Mouse (Mus musculus): ENCODE data around the gene Csdc2.
A peak's percentile ranks its signal among the peaks of the same experiment; 100 is the strongest.
"Not testable (repeated sequence)": the region's sequence is repeated elsewhere in the genome, so short reads cannot be mapped to it uniquely, and the experiment has no call there.

Gene Csdc2

DNA sequence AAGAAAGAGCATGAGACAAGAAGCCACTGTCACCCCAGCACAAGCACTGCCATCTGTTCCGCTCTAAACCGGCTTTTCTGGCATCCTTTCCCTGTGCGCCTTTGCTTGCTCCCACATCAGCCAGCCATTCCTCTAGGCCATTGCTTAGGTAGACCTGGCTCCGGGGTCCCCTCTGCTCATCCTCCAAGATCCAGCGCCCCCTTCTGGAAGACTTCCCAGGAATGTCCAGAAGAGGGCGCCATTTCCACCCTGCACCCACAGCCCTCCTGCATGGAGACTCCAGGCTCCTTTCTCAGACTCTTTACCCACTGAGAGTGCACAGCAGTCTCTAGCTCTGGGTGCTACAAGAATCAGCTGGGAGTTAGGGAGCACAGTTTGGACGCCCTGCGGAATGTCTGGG, 19.9 kb downstream of the Csdc2 start:
- DNase-seq: peak; percentile 69 to 80

GRCm38 (mm10) chr15:81957598-81957997, 21.0 kb downstream of the Csdc2 start:
- DNase-seq: no peak

DNA sequence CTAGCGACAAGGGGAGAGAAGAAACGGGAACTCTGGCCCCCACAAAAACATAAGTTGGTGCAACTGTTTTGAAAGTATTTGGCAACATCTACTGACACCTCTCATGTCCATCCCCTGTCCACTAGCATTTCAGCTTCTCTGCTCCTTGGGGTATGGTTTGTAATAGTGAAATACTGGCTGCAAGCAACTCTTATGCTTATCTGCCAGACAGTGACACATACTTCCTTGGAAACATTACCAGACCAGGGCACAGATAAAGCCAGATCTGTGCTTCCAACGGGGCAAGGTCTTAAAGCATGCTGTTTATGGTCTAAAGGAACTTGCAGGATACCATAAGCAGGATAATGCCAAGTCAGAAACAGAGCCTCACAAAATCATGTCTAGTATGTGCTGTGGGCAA, 22.3 kb downstream of the Csdc2 start:
- no peak for DNase-seq

DNA sequence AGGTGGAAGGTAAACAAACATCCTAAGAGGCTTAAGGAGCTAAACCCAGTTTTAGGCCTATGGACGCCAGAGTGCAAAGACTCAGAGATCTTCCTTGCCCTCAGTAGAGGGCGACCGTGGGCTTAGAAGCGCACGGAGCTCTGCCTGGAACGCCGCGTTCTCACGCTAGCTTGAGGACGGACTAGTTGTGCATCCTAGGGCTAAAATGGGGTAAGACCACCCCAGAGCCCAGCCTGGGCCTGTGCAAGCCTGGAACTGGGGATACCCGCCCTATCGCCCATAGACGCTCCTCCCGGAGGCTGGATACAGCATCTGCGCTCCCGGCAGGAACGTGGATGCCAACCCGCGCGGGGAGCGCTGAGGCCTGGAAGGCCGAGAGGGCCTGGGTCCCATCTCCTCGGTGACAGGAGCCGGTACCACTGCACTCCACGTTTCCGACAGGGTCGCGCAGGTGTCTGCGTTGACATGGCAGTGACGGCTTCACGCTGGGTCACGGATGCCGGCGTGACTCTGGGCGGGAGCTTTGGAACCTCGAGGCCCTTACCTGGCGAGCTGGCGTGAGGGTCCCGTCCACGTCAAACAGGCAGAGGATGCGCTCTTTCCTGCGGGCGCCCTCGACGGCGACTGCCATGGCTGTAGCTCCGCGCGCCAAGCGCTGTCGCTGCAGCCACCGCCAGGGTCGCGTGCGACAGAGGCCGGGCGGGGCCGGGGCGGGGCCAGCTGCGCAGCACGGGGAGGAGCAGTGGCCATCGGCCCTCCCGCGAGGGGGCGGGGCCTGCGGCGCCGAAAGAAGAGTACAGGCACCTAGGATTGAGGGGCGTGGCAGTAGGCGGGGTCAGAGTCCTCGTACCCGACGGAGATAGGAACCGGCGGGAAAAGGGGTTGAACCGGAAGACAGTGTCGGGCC, 23.9 kb downstream of the Csdc2 start, which contains the start of gene Pmm1:
Gene Pmm1, minus strand, starts transcription at position 760 of the 907 bp plus-strand sequence.
- DNase-seq: peak; percentile 99 to 100

- DNase-seq: no peak
Observed at GRCm38 (mm10) chr15:81961078-81961451, 24.5 kb downstream of the Csdc2 start.

DNA sequence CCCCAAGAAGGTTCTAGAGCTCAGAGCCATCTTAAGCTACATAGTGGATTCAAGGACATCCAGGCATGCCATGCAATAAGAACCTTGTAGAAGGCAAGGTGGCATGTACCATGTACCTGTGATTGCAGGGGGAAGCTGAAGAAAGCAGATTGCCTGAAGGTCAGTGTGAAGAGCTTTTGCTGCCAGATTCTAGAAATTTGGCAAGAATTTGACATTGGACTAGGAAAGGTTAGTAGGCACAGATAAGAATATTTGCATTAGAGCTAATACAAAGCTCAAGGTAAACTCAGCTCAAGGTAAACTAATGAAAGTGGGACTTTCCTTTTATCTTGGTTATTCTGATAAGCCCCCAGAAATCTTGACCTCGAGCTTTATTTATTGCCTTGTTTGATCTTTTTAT, 27.7 kb downstream of the Csdc2 start:
- no peak for DNase-seq

GRCm38 (mm10) chr15:81964980-81965545, 28.5 kb downstream of the Csdc2 start:
- DNase-seq: no peak

GRCm38 (mm10) chr15:81966062-81966829, 29.7 kb downstream of the Csdc2 start:
- DNase-seq: no peak

DNA sequence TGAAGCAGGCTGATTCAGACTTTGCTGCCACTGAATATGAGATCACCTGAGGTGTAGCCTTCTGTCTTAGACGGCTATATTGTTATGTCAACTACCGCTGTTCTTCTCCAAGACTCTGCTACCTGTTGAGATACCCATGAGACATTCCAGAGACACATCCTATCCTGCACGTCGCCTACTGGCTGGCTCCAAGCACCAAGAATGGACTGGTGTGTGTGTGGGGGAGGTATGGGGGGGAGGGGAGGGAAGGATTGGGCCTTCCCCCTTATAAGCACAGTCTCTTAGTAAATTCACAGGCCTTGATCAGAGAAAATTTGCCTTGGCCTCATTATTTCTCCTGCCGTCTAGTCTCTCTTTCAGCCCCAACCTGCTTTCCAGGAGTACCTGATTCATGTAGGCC, 31.3 kb downstream of the Csdc2 start:
- DNase-seq: no peak

- DNase-seq: no peak
Observed at GRCm38 (mm10) chr15:81968447-81968846, 31.9 kb downstream of the Csdc2 start.

DNA sequence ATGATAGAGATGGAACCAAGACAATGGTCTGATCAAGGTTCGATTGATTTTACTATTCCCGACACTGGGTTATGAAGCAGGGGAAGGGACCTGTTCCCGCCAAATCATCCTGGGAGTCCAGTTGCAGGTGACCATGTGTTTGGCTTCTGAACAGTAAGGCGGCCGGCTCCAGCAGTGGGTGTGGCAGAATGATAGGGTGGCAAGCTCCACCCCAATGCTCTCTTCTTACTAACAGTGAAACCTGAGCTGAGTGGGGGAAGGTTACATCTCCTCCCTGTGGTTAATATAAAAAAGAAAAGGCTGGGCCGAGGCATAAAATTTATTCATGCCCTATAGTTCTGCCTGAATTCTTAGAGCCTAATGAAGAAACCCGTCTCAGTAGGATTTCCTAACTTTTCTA, 32.6 kb downstream of the Csdc2 start:
- DNase-seq: no peak

DNA sequence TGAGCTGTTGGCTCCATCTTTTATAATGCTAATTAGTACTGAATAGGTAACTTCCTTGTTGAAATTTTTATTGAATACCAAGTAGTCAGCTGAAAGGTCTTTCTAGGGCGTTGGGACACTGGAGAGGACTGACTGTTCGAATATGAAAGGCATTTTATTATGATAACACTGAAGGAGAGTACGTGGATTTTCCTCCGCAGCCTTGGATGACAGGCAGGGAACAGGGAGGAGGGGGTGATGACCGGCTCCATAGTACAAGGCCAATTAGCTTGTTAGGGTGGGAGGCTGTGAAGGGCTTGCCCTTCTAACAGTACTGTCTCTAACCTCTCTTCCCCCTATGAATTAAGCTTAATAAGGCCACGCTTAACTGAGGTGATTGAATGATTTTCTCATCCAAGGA, 33.1 kb downstream of the Csdc2 start:
- not testable (repeated sequence) for DNase-seq

- DNase-seq: not testable (repeated sequence)
Observed at GRCm38 (mm10) chr15:81970498-81970897, 33.9 kb downstream of the Csdc2 start.

DNA sequence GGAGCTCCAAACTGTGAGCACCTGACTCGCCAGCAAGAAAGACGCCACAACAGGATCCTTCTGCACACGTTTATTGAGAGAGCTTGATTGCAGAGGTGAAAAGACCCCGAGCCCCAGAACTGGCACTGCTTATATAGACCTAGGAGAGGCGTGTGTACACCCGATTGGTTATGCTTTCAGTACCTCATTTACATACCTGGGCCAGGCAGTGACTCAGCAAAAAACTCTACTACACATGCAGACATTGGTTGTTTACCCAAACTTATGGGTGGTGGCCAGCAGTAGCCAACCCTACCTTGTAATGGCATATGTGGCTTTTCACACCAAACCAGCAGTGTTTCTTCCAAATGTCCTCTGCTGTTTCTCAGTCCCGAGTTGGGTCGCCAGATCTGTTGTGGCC, 38.6 kb downstream of the Csdc2 start:
- DNase-seq: not testable (repeated sequence)

- DNase-seq: no peak
Observed at GRCm38 (mm10) chr15:81980321-81980720, 43.8 kb downstream of the Csdc2 start, which contains the start of gene 1700029P11Rik. Gene 1700029P11Rik (plus strand): TSS chr15:81980540.

DNA sequence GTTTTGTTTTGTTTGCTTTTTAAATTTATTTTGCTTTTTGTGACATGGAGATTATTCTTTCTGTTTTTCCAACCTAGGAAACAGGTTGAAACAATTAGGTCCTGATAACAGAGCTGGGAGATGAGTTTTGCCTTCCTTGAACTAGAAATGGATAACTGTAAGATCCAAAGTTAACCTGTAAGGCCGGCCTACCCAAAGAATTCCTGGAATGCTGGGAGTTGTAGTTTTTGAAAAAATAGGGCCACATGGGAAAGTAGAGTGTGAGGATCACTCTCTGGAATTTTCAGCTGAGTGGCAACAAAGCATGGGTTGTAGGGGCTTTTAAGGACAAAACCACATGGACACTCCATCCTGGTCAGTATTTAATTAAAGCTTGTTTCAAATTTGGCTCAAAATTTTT, 45.6 kb downstream of the Csdc2 start:
- DNase-seq: no peak

DNA sequence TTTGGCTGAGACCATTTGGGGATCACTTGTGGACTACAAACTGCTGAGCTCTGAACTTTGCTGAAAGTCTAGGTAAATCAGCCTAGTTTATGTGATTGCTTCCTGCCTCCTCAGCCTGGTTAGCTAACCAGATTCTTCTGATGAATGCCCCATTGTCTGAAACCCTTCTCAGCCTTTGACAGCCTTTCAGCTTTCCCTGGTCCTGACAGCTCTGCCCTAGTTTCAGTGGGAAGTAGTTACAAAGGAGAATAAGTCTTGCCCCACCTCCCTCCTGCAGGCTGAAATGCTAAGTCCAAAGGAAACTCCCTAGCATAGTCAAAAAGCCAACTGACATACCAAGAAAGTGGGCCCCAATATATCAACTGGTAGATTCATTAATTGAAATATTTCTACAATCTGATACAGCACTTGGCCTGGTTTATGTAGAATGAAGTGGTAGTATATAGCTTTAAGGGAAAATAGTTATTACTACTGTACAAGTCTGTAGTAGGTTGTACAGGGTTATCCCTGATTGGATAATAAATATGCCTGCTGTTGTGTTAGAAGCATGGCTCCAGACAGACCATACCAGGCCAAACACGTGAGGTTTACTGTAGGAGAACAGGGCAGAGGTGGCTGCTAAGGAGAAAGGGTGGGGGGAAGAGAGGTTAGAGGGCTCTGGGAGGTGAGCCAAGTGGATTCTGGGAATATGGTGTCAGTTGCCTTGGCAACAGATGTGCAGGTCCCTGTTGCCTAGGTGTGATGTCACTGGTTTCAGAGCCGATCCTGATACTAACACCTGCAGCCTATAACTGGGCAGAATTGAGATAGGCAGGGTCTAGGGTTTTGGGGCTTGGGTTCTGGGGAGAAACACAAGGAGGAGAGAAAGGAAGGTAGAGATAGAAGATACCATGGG, 49.0 kb downstream of the Csdc2 start:
- no peak for DNase-seq

DNA sequence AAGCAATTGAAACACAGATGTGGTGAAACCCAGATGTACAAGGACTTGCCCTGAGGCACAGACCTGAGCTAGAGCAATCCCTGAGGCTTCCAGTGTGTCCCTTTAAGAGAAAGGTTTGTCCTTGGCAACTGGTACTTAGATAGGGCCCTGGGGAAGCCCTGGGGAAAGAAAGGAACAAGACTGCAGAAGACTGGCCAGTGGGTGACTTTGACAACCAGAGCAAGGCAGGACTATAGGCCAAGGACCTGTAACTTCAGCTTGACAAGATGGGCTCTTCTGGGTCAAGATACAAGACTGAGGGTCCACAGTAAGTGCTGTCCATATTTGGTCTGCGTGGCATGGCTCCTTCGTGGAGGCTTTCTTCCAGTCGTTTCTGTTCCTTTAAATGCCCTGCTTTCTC, 51.1 kb downstream of the Csdc2 start, which contains the start of gene Xrcc6:
Gene Xrcc6, plus strand, starts transcription at position 190 of the 400 bp plus-strand sequence.
- no peak for DNase-seq

- peak; percentile 94 to 96 for DNase-seq
Observed at GRCm38 (mm10) chr15:81989371-81990062, 53.0 kb downstream of the Csdc2 start.

- no peak for DNase-seq
Observed at GRCm38 (mm10) chr15:81990549-81990948, 54.0 kb downstream of the Csdc2 start.

DNA sequence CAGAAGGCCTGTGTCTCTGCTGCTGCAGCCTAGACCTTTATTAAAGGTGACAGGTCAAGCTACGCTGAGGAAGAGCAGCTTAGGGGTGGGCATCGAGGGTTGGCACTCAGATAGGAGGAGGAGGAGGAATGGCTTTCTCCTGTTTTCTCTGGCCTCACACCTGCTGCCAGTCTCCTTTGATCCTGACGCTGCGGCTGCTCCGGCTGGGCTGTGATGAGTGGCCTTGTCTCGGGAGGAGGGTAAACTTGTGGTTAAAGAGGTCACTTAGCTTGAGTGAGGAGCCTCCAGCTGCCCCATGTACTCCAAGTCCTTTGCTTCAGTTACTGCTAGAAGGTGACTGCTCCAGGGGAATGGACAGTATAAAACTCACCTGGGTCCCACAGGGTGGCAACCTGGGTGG, 57.4 kb downstream of the Csdc2 start:
- no peak for DNase-seq

Measured in cerebellum, postnatal 14 days (tissue).